Mouse (Mus musculus): ENCODE results near the gene Csnk1g2. TPM values are rescaled to one million over a fixed set of nuclear protein-coding genes. Genes with fewer than 3 reads are reported as not detected.
"Not testable (repeated sequence)": the region's sequence is repeated elsewhere in the genome, so short reads cannot be mapped to it uniquely, and the experiment has no call there.

Csnk1g2 gene
- total RNA-seq, 2 experiments from 2014 or later, result 93.3 to 117 TPM

GRCm38 (mm10) chr10:80620365-80620764, 2.3 kb upstream of the Csnk1g2 start:
- no peak for ATAC-seq (replicated peaks; ENCODE audit: low FRiP score, low TSS enrichment, poor library complexity, severe bottlenecking)

- no peak for ATAC-seq (replicated peaks; ENCODE audit: low FRiP score, low TSS enrichment, poor library complexity, severe bottlenecking)
These were observed 1.6 kb upstream of the Csnk1g2 start for GRCm38 (mm10) chr10:80620796-80621689.

- ATAC-seq (replicated peaks; ENCODE audit: low FRiP score, low TSS enrichment, poor library complexity, severe bottlenecking), result no peak
These were observed 1.0 kb upstream of the Csnk1g2 start for GRCm38 (mm10) chr10:80621690-80621939.

- ATAC-seq (replicated peaks; ENCODE audit: low FRiP score, low TSS enrichment, poor library complexity, severe bottlenecking), result peak; percentile 88
These were observed 538 bp upstream of the Csnk1g2 start for GRCm38 (mm10) chr10:80621940-80622660.

GRCm38 (mm10) chr10:80623457-80624191, 986 bp downstream of the Csnk1g2 start:
- ATAC-seq (replicated peaks; ENCODE audit: low FRiP score, low TSS enrichment, poor library complexity, severe bottlenecking), result 0 out of 2 replicates have a peak, but pooled peaks have one; percentile 11

- ATAC-seq (replicated peaks; ENCODE audit: low FRiP score, low TSS enrichment, poor library complexity, severe bottlenecking), result no peak
These were observed 3.1 kb downstream of the Csnk1g2 start for GRCm38 (mm10) chr10:80625764-80626163.

GRCm38 (mm10) chr10:80627685-80628084, 5.0 kb downstream of the Csnk1g2 start:
- ATAC-seq (replicated peaks; ENCODE audit: low FRiP score, low TSS enrichment, poor library complexity, severe bottlenecking), result no peak

- no peak for ATAC-seq (replicated peaks; ENCODE audit: low FRiP score, low TSS enrichment, poor library complexity, severe bottlenecking)
These were observed 6.3 kb downstream of the Csnk1g2 start for GRCm38 (mm10) chr10:80628925-80629324.

- no peak for ATAC-seq (replicated peaks; ENCODE audit: low FRiP score, low TSS enrichment, poor library complexity, severe bottlenecking)
These were observed 12.7 kb downstream of the Csnk1g2 start for GRCm38 (mm10) chr10:80635345-80635744.

GRCm38 (mm10) chr10:80646936-80647335, 24.3 kb downstream of the Csnk1g2 start:
- no peak for ATAC-seq (replicated peaks; ENCODE audit: low FRiP score, low TSS enrichment, poor library complexity, severe bottlenecking)

- not testable (repeated sequence) for ATAC-seq (replicated peaks; ENCODE audit: low FRiP score, low TSS enrichment, poor library complexity, severe bottlenecking)
These were observed 27.3 kb downstream of the Csnk1g2 start for GRCm38 (mm10) chr10:80649910-80650309.

- ATAC-seq (replicated peaks; ENCODE audit: low FRiP score, low TSS enrichment, poor library complexity, severe bottlenecking), result no peak
These were observed 27.8 kb downstream of the Csnk1g2 start for GRCm38 (mm10) chr10:80650392-80650791.

- ATAC-seq (replicated peaks; ENCODE audit: low FRiP score, low TSS enrichment, poor library complexity, severe bottlenecking), result no peak
These were observed 30.6 kb downstream of the Csnk1g2 start for GRCm38 (mm10) chr10:80653156-80653720.

- no peak for ATAC-seq (replicated peaks; ENCODE audit: low FRiP score, low TSS enrichment, poor library complexity, severe bottlenecking)
These were observed 32.2 kb downstream of the Csnk1g2 start for GRCm38 (mm10) chr10:80654866-80655265.

- ATAC-seq (replicated peaks; ENCODE audit: low FRiP score, low TSS enrichment, poor library complexity, severe bottlenecking), result no peak
These were observed 32.9 kb downstream of the Csnk1g2 start for GRCm38 (mm10) chr10:80655406-80656129.

GRCm38 (mm10) chr10:80656130-80656862, 33.7 kb downstream of the Csnk1g2 start:
- peak; percentile 60 for ATAC-seq (replicated peaks; ENCODE audit: low FRiP score, low TSS enrichment, poor library complexity, severe bottlenecking)

GRCm38 (mm10) chr10:80656863-80657623, 34.4 kb downstream of the Csnk1g2 start, which contains the start of gene Btbd2:
Gene Btbd2, minus strand, starts transcription at chr10:80657071.
- no peak for ATAC-seq (replicated peaks; ENCODE audit: low FRiP score, low TSS enrichment, poor library complexity, severe bottlenecking)
